Mouse (Mus musculus): Measurements from ENCODE around the gene Tuba1a. TPM values are rescaled to one million over a fixed set of nuclear protein-coding genes. Genes with fewer than 3 reads are reported as not detected.
"Not testable (repeated sequence)": the region's sequence is repeated elsewhere in the genome, so short reads cannot be mapped to it uniquely, and the experiment has no call there.

The Tuba1a gene
- polyA plus RNA-seq, 1 experiment from 2014 or later: 3,177 TPM

GRCm38 (mm10) chr15:98980012-98980614 is 26.6 kb upstream of the Tuba1a start:
- ATAC-seq (replicated peaks; ENCODE audit: insufficient number of reproducible peaks, low FRiP score, low TSS enrichment, low read depth) (no peak), DNase-seq (ENCODE audit: low spot score) (no peak)
- Histone ChIP-seq H3K27me3 (ENCODE audit: control insufficient read depth, insufficient read depth, low read length) (no peaks in the 10 kb centered on the region), H3K4me1 (ENCODE audit: control insufficient read depth, insufficient read depth, low read length) (peaks cover 7% of the 10 kb centered on the region), H3K27ac (replicated peaks; ENCODE audit: low read depth, low read length) (no peak overlapping the region), H3K4me3 (ENCODE audit: low read depth, low read length) (no peak overlapping the region), H3K9me3 (replicated peaks; ENCODE audit: control insufficient read depth, low read length) (no peaks in the 10 kb centered on the region), H3K9ac (replicated peaks; ENCODE audit: low read length) (no peak overlapping the region), H3K4me2 (ENCODE audit: low read depth, low read length) (no peak overlapping the region), H3K36me3 (replicated peaks; ENCODE audit: control insufficient read depth, insufficient read depth, low read depth, low read length) (no peaks in the 10 kb centered on the region)
- 29% methylated on average over 7 of the region's 7 CpGs for WGBS

- Histone ChIP-seq H3K27me3 (ENCODE audit: control insufficient read depth, insufficient read depth, low read length) (no peaks in the 10 kb centered on the region), H3K9ac (replicated peaks; ENCODE audit: low read length) (no peak overlapping the region), H3K9me3 (replicated peaks; ENCODE audit: control insufficient read depth, low read length) (no peaks in the 10 kb centered on the region), H3K27ac (replicated peaks; ENCODE audit: low read depth, low read length) (no peak overlapping the region; the same call in 1 of the 2 replicates), H3K4me1 (ENCODE audit: control insufficient read depth, insufficient read depth, low read length) (peaks cover 7% of the 10 kb centered on the region), H3K36me3 (replicated peaks; ENCODE audit: control insufficient read depth, insufficient read depth, low read depth, low read length) (no peaks in the 10 kb centered on the region), H3K4me3 (ENCODE audit: low read depth, low read length) (no peak overlapping the region), H3K4me2 (ENCODE audit: low read depth, low read length) (no peak overlapping the region)
- WGBS: 56% methylated on average over 20 of the region's 20 CpGs
- ATAC-seq (replicated peaks; ENCODE audit: insufficient number of reproducible peaks, low FRiP score, low TSS enrichment, low read depth) (no peak), DNase-seq (ENCODE audit: low spot score) (no peak)
Measured at GRCm38 (mm10) chr15:98978409-98979172, 25.1 kb upstream of the Tuba1a start.

DNA sequence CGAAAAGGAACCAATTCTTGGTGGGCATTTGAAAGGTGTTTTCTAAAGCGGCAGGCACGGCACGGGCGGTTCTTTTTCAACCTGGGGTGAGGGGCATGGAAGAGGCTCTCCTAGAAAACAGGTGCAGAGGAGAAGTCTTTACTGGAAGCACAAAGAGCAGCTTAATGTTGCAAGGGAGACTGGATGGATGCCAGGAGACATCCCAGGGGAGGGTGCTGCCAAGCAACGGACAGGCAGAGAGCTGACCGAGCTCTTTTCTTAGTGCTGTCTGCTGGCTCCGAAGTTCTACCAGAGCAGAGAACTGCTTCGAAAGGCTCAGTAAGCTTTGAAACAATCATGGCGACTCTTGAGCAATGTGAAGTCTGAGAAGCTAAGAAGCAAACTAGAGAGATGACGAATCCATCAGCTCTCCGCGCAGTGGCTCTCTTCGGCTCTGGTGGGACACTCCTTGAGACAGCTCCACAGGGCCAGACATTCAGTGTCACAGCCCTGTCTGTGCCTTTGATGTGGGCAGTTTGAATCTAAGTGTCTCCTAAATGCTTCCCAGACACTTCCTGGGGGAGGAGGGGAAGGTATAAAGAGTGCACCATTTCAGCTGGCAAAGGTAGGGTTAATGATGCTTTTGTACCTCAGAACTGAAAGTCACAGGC is 24.4 kb upstream of the Tuba1a start:
- Histone ChIP-seq H3K4me3 (ENCODE audit: low read depth, low read length) (no peak overlapping the region), H3K27me3 (ENCODE audit: control insufficient read depth, insufficient read depth, low read length) (no peaks in the 10 kb centered on the region), H3K9ac (replicated peaks; ENCODE audit: low read length) (no peak overlapping the region; the same call in 1 of the 2 replicates), H3K4me1 (ENCODE audit: control insufficient read depth, insufficient read depth, low read length) (peaks cover 7% of the 10 kb centered on the region), H3K4me2 (ENCODE audit: low read depth, low read length) (no peak overlapping the region), H3K36me3 (replicated peaks; ENCODE audit: control insufficient read depth, insufficient read depth, low read depth, low read length) (no peaks in the 10 kb centered on the region), H3K9me3 (replicated peaks; ENCODE audit: control insufficient read depth, low read length) (no peaks in the 10 kb centered on the region), H3K27ac (replicated peaks; ENCODE audit: low read depth, low read length) (peak overlapping the region; percentile 44; the same call in 1 of the 2 replicates)
- 64% methylated on average over 14 of the region's 14 CpGs for WGBS
- peak; percentile 51 for DNase-seq (ENCODE audit: low spot score)
- no peak for ATAC-seq (replicated peaks; ENCODE audit: insufficient number of reproducible peaks, low FRiP score, low TSS enrichment, low read depth)

GRCm38 (mm10) chr15:98976763-98977758 is 23.6 kb upstream of the Tuba1a start:
- no peaks in the 10 kb centered on the region for H3K9me3 ChIP-seq (replicated peaks; ENCODE audit: control insufficient read depth, low read length)
- WGBS: 71% methylated on average over 21 of the region's 21 CpGs
- H3K4me3 ChIP-seq (ENCODE audit: low read depth, low read length): no peak overlapping the region
- peak overlapping the region; percentile 43; the same call in 1 of the 2 replicates for H3K27ac ChIP-seq (replicated peaks; ENCODE audit: low read depth, low read length)
- no peak overlapping the region for H3K9ac ChIP-seq (replicated peaks; ENCODE audit: low read length)
- no peaks in the 10 kb centered on the region for H3K27me3 ChIP-seq (ENCODE audit: control insufficient read depth, insufficient read depth, low read length)
- DNase-seq (ENCODE audit: low spot score) (no peak), ATAC-seq (replicated peaks; ENCODE audit: insufficient number of reproducible peaks, low FRiP score, low TSS enrichment, low read depth) (no peak)
- no peaks in the 10 kb centered on the region for H3K36me3 ChIP-seq (replicated peaks; ENCODE audit: control insufficient read depth, insufficient read depth, low read depth, low read length)
- peaks cover 7% of the 10 kb centered on the region for H3K4me1 ChIP-seq (ENCODE audit: control insufficient read depth, insufficient read depth, low read length)
- no peak overlapping the region for H3K4me2 ChIP-seq (ENCODE audit: low read depth, low read length)

- no peak overlapping the region for H3K4me3 ChIP-seq (ENCODE audit: low read depth, low read length)
- H3K4me1 ChIP-seq (ENCODE audit: control insufficient read depth, insufficient read depth, low read length): peaks cover 10% of the 10 kb centered on the region
- no peak overlapping the region for H3K27ac ChIP-seq (replicated peaks; ENCODE audit: low read depth, low read length)
- DNase-seq (ENCODE audit: low spot score) (no peak), ATAC-seq (replicated peaks; ENCODE audit: insufficient number of reproducible peaks, low FRiP score, low TSS enrichment, low read depth) (no peak)
- H3K27me3 ChIP-seq (ENCODE audit: control insufficient read depth, insufficient read depth, low read length): no peaks in the 10 kb centered on the region
- WGBS: 87% methylated on average over 9 of the region's 9 CpGs
- no peak overlapping the region for H3K4me2 ChIP-seq (ENCODE audit: low read depth, low read length)
- H3K9ac ChIP-seq (replicated peaks; ENCODE audit: low read length): no peak overlapping the region
- no peaks in the 10 kb centered on the region for H3K36me3 ChIP-seq (replicated peaks; ENCODE audit: control insufficient read depth, insufficient read depth, low read depth, low read length)
- H3K9me3 ChIP-seq (replicated peaks; ENCODE audit: control insufficient read depth, low read length): no peaks in the 10 kb centered on the region
Measured at GRCm38 (mm10) chr15:98973015-98973614, 19.6 kb upstream of the Tuba1a start.

GRCm38 (mm10) chr15:98971576-98972320 is 18.2 kb upstream of the Tuba1a start:
- not testable (repeated sequence) for H3K36me3 ChIP-seq (replicated peaks; ENCODE audit: control insufficient read depth, insufficient read depth, low read depth, low read length); H3K4me3 ChIP-seq (ENCODE audit: low read depth, low read length); H3K4me1 ChIP-seq (ENCODE audit: control insufficient read depth, insufficient read depth, low read length); H3K9ac ChIP-seq (replicated peaks; ENCODE audit: low read length); H3K27me3 ChIP-seq (ENCODE audit: control insufficient read depth, insufficient read depth, low read length); DNase-seq (ENCODE audit: low spot score); ATAC-seq (replicated peaks; ENCODE audit: insufficient number of reproducible peaks, low FRiP score, low TSS enrichment, low read depth); H3K4me2 ChIP-seq (ENCODE audit: low read depth, low read length); H3K9me3 ChIP-seq (replicated peaks; ENCODE audit: control insufficient read depth, low read length)
- WGBS: 77% methylated on average over 15 of the region's 15 CpGs
- 0 out of 2 replicates have a peak overlapping the region, but pooled peaks have one; percentile 44 for H3K27ac ChIP-seq (replicated peaks; ENCODE audit: low read depth, low read length)

DNA sequence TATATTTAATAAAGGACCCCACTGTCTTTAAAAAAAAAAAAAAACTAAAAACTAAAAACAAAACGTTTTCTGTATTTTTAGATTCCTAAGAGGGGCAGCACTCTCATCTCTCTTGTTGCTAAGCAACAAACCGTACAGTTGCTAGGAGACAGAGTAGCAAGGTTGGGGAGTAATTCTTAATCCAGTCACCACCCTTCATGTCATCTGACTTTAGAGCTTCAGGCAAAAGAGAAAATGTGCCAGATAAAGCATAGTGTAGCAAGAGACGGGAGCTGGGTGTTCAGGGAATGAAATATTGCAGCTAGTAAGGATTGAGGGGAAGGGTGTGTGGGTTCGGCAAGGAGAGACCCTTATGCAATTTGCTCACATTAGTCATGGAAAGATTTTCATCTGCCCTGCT is 17.6 kb upstream of the Tuba1a start:
- Histone ChIP-seq H3K36me3 (replicated peaks; ENCODE audit: control insufficient read depth, insufficient read depth, low read depth, low read length) (no peaks in the 10 kb centered on the region), H3K4me3 (ENCODE audit: low read depth, low read length) (no peak overlapping the region), H3K27ac (replicated peaks; ENCODE audit: low read depth, low read length) (0 out of 2 replicates have a peak overlapping the region, but pooled peaks have one; percentile 44), H3K9me3 (replicated peaks; ENCODE audit: control insufficient read depth, low read length) (no peaks in the 10 kb centered on the region), H3K9ac (replicated peaks; ENCODE audit: low read length) (no peak overlapping the region), H3K27me3 (ENCODE audit: control insufficient read depth, insufficient read depth, low read length) (no peaks in the 10 kb centered on the region), H3K4me1 (ENCODE audit: control insufficient read depth, insufficient read depth, low read length) (peaks cover 3% of the 10 kb centered on the region; the same call in 1 of the 2 replicates), H3K4me2 (ENCODE audit: low read depth, low read length) (no peak overlapping the region)
- WGBS: 44% methylated on average over 4 of the region's 4 CpGs
- peak; percentile 49 for DNase-seq (ENCODE audit: low spot score)
- no peak for ATAC-seq (replicated peaks; ENCODE audit: insufficient number of reproducible peaks, low FRiP score, low TSS enrichment, low read depth)

All from embryonic facial prominence, embryonic 11.5 days (tissue).